Mouse (Mus musculus): ENCODE data around the gene Ccdc184. TPM values are rescaled to one million over a fixed set of nuclear protein-coding genes. Genes with fewer than 3 reads are reported as not detected.
A peak's percentile ranks its signal among the peaks of the same experiment; 100 is the strongest.

The Ccdc184 gene
- polyA plus RNA-seq, 1 experiment from 2014 or later: 7.3 TPM

GRCm38 (mm10) chr15:98142515-98142914 is 24.4 kb upstream of the Ccdc184 start:
- no peak for DNase-seq (ENCODE audit: low spot score)
- H3K27me3 ChIP-seq (ENCODE audit: low read depth, poor library complexity, severe bottlenecking): no peaks in the 10 kb centered on the region
- no peak overlapping the region for H3K4me3 ChIP-seq
- no peak overlapping the region for H3K27ac ChIP-seq (replicated peaks)
- no peaks in the 10 kb centered on the region for H3K9me3 ChIP-seq (replicated peaks)
- H3K36me3 ChIP-seq: peaks cover 47% of the 10 kb centered on the region
- 86% methylated on average over 10 of the region's 10 CpGs for WGBS
- peaks cover 16% of the 10 kb centered on the region for H3K4me1 ChIP-seq

GRCm38 (mm10) chr15:98144861-98145507 is 22.0 kb upstream of the Ccdc184 start:
- under 1% methylated on average over 36 of the region's 36 CpGs for WGBS
- H3K4me3 ChIP-seq: peak overlapping the region; percentile 98
- DNase-seq (ENCODE audit: low spot score): peak; percentile 56
- H3K27me3 ChIP-seq (ENCODE audit: low read depth, poor library complexity, severe bottlenecking): no peaks in the 10 kb centered on the region
- H3K9me3 ChIP-seq (replicated peaks): no peaks in the 10 kb centered on the region
- H3K4me1 ChIP-seq: peaks cover 16% of the 10 kb centered on the region
- peaks cover 25% of the 10 kb centered on the region for H3K36me3 ChIP-seq
- H3K27ac ChIP-seq (replicated peaks): peak overlapping the region; percentile 94

- peak overlapping the region; percentile 98 for H3K4me3 ChIP-seq
- peaks cover 16% of the 10 kb centered on the region for H3K4me1 ChIP-seq
- peak; percentile 94 for DNase-seq (ENCODE audit: low spot score)
- peak overlapping the region; percentile 94 for H3K27ac ChIP-seq (replicated peaks)
- no peaks in the 10 kb centered on the region for H3K27me3 ChIP-seq (ENCODE audit: low read depth, poor library complexity, severe bottlenecking)
- no peaks in the 10 kb centered on the region for H3K9me3 ChIP-seq (replicated peaks)
- H3K36me3 ChIP-seq: peaks cover 18% of the 10 kb centered on the region
- WGBS: under 1% methylated on average over 38 of the region's 38 CpGs
These were observed 21.3 kb upstream of the Ccdc184 start for GRCm38 (mm10) chr15:98145559-98146181.

GRCm38 (mm10) chr15:98148356-98148755 is 18.6 kb upstream of the Ccdc184 start:
- 88% methylated on average over 3 of the region's 3 CpGs for WGBS
- DNase-seq (ENCODE audit: low spot score): no peak
- Histone ChIP-seq H3K4me1 (peaks cover 16% of the 10 kb centered on the region), H3K9me3 (replicated peaks) (no peaks in the 10 kb centered on the region), H3K4me3 (no peak overlapping the region), H3K27me3 (ENCODE audit: low read depth, poor library complexity, severe bottlenecking) (no peaks in the 10 kb centered on the region), H3K27ac (replicated peaks) (no peak overlapping the region), H3K36me3 (no peaks in the 10 kb centered on the region)

- 83% methylated on average over 10 of the region's 10 CpGs for WGBS
- no peaks in the 10 kb centered on the region for H3K27me3 ChIP-seq (ENCODE audit: low read depth, poor library complexity, severe bottlenecking)
- no peak overlapping the region for H3K4me3 ChIP-seq
- DNase-seq (ENCODE audit: low spot score): no peak
- H3K36me3 ChIP-seq: no peaks in the 10 kb centered on the region
- no peak overlapping the region for H3K27ac ChIP-seq (replicated peaks)
- H3K9me3 ChIP-seq (replicated peaks): no peaks in the 10 kb centered on the region
- peaks cover 18% of the 10 kb centered on the region for H3K4me1 ChIP-seq
These were observed 17.8 kb upstream of the Ccdc184 start for GRCm38 (mm10) chr15:98149166-98149602.

GRCm38 (mm10) chr15:98152916-98153315 is 14.0 kb upstream of the Ccdc184 start:
- no peak for DNase-seq (ENCODE audit: low spot score)

GRCm38 (mm10) chr15:98153625-98154024 is 13.3 kb upstream of the Ccdc184 start:
- 37% methylated on average over 3 of the region's 3 CpGs for WGBS
- Histone ChIP-seq H3K4me1 (peaks cover 2% of the 10 kb centered on the region; the same call in 1 of the 2 replicates), H3K27me3 (ENCODE audit: low read depth, poor library complexity, severe bottlenecking) (no peaks in the 10 kb centered on the region), H3K27ac (replicated peaks) (no peak overlapping the region), H3K9me3 (replicated peaks) (no peaks in the 10 kb centered on the region), H3K36me3 (no peaks in the 10 kb centered on the region), H3K4me3 (no peak overlapping the region)
- DNase-seq (ENCODE audit: low spot score): peak; percentile 30

More at GRCm38 (mm10) chr15:98152916-98153315, 14.0 kb upstream of the Ccdc184 start:
- Histone ChIP-seq H3K9me3 (replicated peaks) (no peaks in the 10 kb centered on the region), H3K4me3 (no peak overlapping the region), H3K4me1 (peaks cover 2% of the 10 kb centered on the region; the same call in 1 of the 2 replicates), H3K27ac (replicated peaks) (no peak overlapping the region), H3K27me3 (ENCODE audit: low read depth, poor library complexity, severe bottlenecking) (no peaks in the 10 kb centered on the region), H3K36me3 (no peaks in the 10 kb centered on the region)
- WGBS: 73% methylated on average over 7 of the region's 7 CpGs

- no peaks in the 10 kb centered on the region for H3K9me3 ChIP-seq (replicated peaks)
- 69% methylated on average over 4 of the region's 4 CpGs for whole genome bisulfite sequencing
- no peak overlapping the region for H3K4me3 ChIP-seq
- no peak for DNase-seq (ENCODE audit: low spot score)
- no peak overlapping the region for H3K27ac ChIP-seq (replicated peaks)
- H3K36me3 ChIP-seq: no peaks in the 10 kb centered on the region
- H3K27me3 ChIP-seq (ENCODE audit: low read depth, poor library complexity, severe bottlenecking): no peaks in the 10 kb centered on the region
- peaks cover 2% of the 10 kb centered on the region; the same call in 1 of the 2 replicates for H3K4me1 ChIP-seq
These were observed 12.8 kb upstream of the Ccdc184 start for GRCm38 (mm10) chr15:98154146-98154545.

GRCm38 (mm10) chr15:98154631-98155030 is 12.3 kb upstream of the Ccdc184 start:
- no peak for DNase-seq (ENCODE audit: low spot score)
- no peak overlapping the region for H3K27ac ChIP-seq (replicated peaks)
- H3K4me3 ChIP-seq: no peak overlapping the region
- H3K9me3 ChIP-seq (replicated peaks): no peaks in the 10 kb centered on the region
- peaks cover 4% of the 10 kb centered on the region for H3K4me1 ChIP-seq
- 77% methylated on average over 3 of the region's 3 CpGs for WGBS
- no peaks in the 10 kb centered on the region for H3K36me3 ChIP-seq
- H3K27me3 ChIP-seq (ENCODE audit: low read depth, poor library complexity, severe bottlenecking): no peaks in the 10 kb centered on the region

GRCm38 (mm10) chr15:98155272-98155671 is 11.7 kb upstream of the Ccdc184 start:
- Histone ChIP-seq H3K27me3 (ENCODE audit: low read depth, poor library complexity, severe bottlenecking) (no peaks in the 10 kb centered on the region), H3K4me1 (peaks cover 7% of the 10 kb centered on the region), H3K4me3 (no peak overlapping the region), H3K27ac (replicated peaks) (no peak overlapping the region), H3K9me3 (replicated peaks) (no peaks in the 10 kb centered on the region), H3K36me3 (no peaks in the 10 kb centered on the region)
- 93% methylated on average over 5 of the region's 5 CpGs for WGBS
- DNase-seq (ENCODE audit: low spot score): no peak

GRCm38 (mm10) chr15:98155944-98156343 is 11.0 kb upstream of the Ccdc184 start:
- DNase-seq (ENCODE audit: low spot score): no peak
- Histone ChIP-seq H3K27ac (replicated peaks) (no peak overlapping the region), H3K4me3 (no peak overlapping the region), H3K36me3 (no peaks in the 10 kb centered on the region), H3K4me1 (peaks cover 13% of the 10 kb centered on the region), H3K9me3 (replicated peaks) (no peaks in the 10 kb centered on the region), H3K27me3 (ENCODE audit: low read depth, poor library complexity, severe bottlenecking) (no peaks in the 10 kb centered on the region)
- 77% methylated on average over 4 of the region's 4 CpGs for WGBS

- no peak overlapping the region for H3K4me3 ChIP-seq
- WGBS: 93% methylated on average over 1 of the region's 1 CpGs
- H3K27ac ChIP-seq (replicated peaks): no peak overlapping the region
- H3K27me3 ChIP-seq (ENCODE audit: low read depth, poor library complexity, severe bottlenecking): no peaks in the 10 kb centered on the region
- H3K9me3 ChIP-seq (replicated peaks): no peaks in the 10 kb centered on the region
- no peak for DNase-seq (ENCODE audit: low spot score)
- peaks cover 18% of the 10 kb centered on the region for H3K4me1 ChIP-seq
- H3K36me3 ChIP-seq: no peaks in the 10 kb centered on the region
These were observed 9.7 kb upstream of the Ccdc184 start for GRCm38 (mm10) chr15:98157253-98157652.
